Mouse (Mus musculus) hindbrain, embryonic 16.5 days (tissue): ENCODE data around the gene Gm26558. TPM values are rescaled to one million over a fixed set of nuclear protein-coding genes. Genes with fewer than 3 reads are reported as not detected.

Experiments
- ATAC-seq: fragments of 200-750 bp; cut with Nextera tagmentation; 2 replicates; pipeline ENCODE4 v1.8.0; 2017; ENCODE audit warnings: moderate TSS enrichment, moderate library complexity
- H3K27ac ChIP-seq: fragments of 300-500 bp; sonication (generic); 2 replicates; pipeline ENCODE4 v1.5.1; 2014; ENCODE audit warnings: low read depth, mild to moderate bottlenecking, control low read depth, low read length, moderate library complexity
- H3K27me3 ChIP-seq: fragments of 300-500 bp; sonication (generic); replicated peaks from 2 replicates; pipeline ENCODE4 v1.6.1; 2014; ENCODE audit warnings: low read length; ENCODE audit not compliant: control insufficient read depth, insufficient read depth
- H3K36me3 ChIP-seq: fragments of 300-500 bp; sonication (generic); 2 replicates; pipeline ENCODE4 v1.6.1; 2014; ENCODE audit warnings: mild to moderate bottlenecking, low read length, moderate library complexity, mixed read lengths; ENCODE audit not compliant: control insufficient read depth, insufficient read depth
- H3K4me1 ChIP-seq: fragments of 300-500 bp; sonication (generic); 2 replicates; pipeline ENCODE4 v1.6.1; 2014; ENCODE audit warnings: low read depth, low read length; ENCODE audit not compliant: control insufficient read depth, insufficient read depth
- H3K4me2 ChIP-seq: fragments of 300-500 bp; sonication (generic); 2 replicates; pipeline ENCODE4 v1.6.1; 2014; ENCODE audit warnings: mild to moderate bottlenecking, low read length, control low read depth, moderate library complexity
- H3K4me3 ChIP-seq: fragments of 300-500 bp; sonication (generic); 2 replicates; pipeline ENCODE4 v1.5.1; 2014; ENCODE audit warnings: mild to moderate bottlenecking, low read length, control low read depth, moderate library complexity
- H3K9ac ChIP-seq: fragments of 300-500 bp; sonication (generic); 2 replicates; pipeline ENCODE4 v1.6.1; 2014; ENCODE audit warnings: low read depth, mild to moderate bottlenecking, control low read depth, low read length, moderate library complexity
- H3K9me3 ChIP-seq: fragments of 300-500 bp; sonication (generic); 2 replicates; pipeline ENCODE4 v1.6.1; 2014; ENCODE audit warnings: mild to moderate bottlenecking, low read length, moderate library complexity; ENCODE audit not compliant: control insufficient read depth
- WGBS: fragments of 180-500 bp; shearing (Covaris S2); extraction: QIAGEN DNeasy Blood & Tissue Kit; methylation state at CpG from one replicate; pipeline ENCODE4 v1.1.7; 2014; 5-methylcytosine and 5-hydroxymethylcytosine counted together
- polyA plus RNA-seq: library from polyadenylated mRNA; unstranded; fragments of >200 nt; fragmentation: Nextera tagmentation; extraction: Ambion mirVana; gene quantifications from 2 replicates; pipeline ENCODE4 v1.2.1, GENCODE M21; 2015

Gene Gm26558
- polyA plus RNA-seq, 1 experiment from 2014 or later = 3.3 TPM

DNA sequence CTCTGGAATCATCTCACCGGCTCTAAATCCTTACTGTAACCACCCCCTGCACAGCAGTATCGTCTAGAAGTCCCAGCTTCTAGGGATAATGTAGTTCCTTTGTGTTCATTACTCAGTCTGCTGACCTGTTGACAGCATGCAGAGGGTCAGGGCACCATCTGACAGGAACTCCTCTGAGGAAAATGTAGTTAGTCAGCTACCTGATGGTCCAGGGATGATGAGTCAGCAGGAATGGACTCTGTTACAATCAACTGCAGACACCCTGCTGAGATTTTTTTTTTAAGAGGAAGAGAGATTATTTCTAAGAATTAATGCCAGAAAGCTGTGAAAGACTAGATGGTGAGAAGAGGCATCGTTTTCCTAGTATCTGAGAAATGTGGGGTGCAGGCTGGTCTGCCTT is 45.3 kb downstream of the Gm26558 start:
- no peak overlapping the region for H3K27ac ChIP-seq
- no peaks in the 10 kb centered on the region for H3K36me3 ChIP-seq
- no peak for ATAC-seq
- H3K9ac ChIP-seq = no peak overlapping the region
- no peak overlapping the region for H3K4me2 ChIP-seq
- H3K4me3 ChIP-seq = no peak overlapping the region
- no peaks in the 10 kb centered on the region for H3K4me1 ChIP-seq
- H3K9me3 ChIP-seq = no peaks in the 10 kb centered on the region
- 64% methylated on average over 3 of the region's 3 CpGs for WGBS
- no peaks in the 10 kb centered on the region for H3K27me3 ChIP-seq

DNA sequence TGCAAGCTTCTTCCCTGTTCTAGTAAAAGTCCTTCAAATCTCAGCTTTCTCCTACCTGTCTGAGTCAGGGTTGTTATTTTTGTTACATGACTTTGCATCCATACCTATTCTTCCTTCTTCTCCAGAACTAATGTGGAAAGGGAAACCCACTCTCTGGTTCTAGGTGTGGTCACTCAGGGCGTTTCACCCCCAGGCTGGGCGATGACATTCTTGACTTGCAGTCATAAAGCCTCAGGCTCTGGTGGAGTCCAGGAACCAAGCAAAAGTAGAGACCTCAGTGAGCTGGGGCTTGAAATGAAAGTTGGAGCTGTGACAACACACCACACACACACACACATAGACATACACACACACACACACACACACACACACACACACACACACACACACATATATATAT is 45.8 kb downstream of the Gm26558 start:
- 79% methylated on average over 2 of the region's 2 CpGs for WGBS
- H3K27me3 ChIP-seq = no peaks in the 10 kb centered on the region
- H3K27ac ChIP-seq = no peak overlapping the region
- no peak overlapping the region for H3K4me3 ChIP-seq
- no peaks in the 10 kb centered on the region for H3K36me3 ChIP-seq
- no peak overlapping the region for H3K9ac ChIP-seq
- H3K4me2 ChIP-seq = no peak overlapping the region
- H3K9me3 ChIP-seq = no peaks in the 10 kb centered on the region
- ATAC-seq = no peak
- H3K4me1 ChIP-seq = no peaks in the 10 kb centered on the region

DNA sequence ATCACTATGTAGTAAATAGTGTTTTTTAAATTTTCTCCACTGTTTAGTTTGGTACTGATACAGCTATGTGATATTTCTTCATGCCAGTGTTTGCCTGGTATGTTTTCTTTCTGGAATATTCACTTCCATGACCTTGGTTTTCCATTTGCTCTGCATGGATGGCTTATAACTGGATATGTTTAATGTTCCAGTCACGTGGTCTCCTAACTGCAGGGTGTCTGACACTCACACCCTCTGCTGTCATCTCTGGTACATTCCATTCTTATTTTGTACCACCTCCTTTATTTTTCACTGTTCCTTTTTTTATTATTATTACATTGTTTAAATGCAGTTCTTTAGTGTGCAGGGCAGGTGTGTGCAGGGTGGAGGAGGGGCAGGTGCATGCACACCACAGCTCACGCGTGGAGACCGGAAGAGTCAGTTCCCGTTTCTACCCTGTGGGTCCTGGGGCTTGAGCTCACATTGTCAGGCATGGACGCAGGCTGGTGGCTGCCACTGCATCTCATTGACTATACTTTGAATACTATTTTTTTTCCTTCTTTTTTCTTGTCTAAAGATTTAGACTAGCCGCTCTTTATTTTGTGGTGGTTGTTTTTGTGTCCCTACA is 47.1 kb downstream of the Gm26558 start:
- Histone ChIP-seq H3K4me1 (no peaks in the 10 kb centered on the region), H3K9me3 (no peaks in the 10 kb centered on the region), H3K36me3 (no peaks in the 10 kb centered on the region), H3K4me2 (no peak overlapping the region), H3K4me3 (no peak overlapping the region), H3K27me3 (no peaks in the 10 kb centered on the region), H3K9ac (no peak overlapping the region), H3K27ac (no peak overlapping the region)
- ATAC-seq = no peak
- WGBS = 83% methylated on average over 7 of the region's 7 CpGs

Other genes with a start within 250 kb of the Gm26558 start
- 7.1 and 9.2 TPM in 2 replicates for gene Sp5, start 187.2 kb downstream of the Gm26558 start, polyA plus RNA-seq
- gene Erich2, start 153.3 kb downstream of the Gm26558 start, polyA plus RNA-seq = 3.1 and 4.0 TPM in 2 replicates
- 125 and 131 TPM in 2 replicates for gene Gad1, start 109.0 kb downstream of the Gm26558 start, polyA plus RNA-seq
- gene Gorasp2, start 532 bp downstream of the Gm26558 start, polyA plus RNA-seq = 141 and 150 TPM in 2 replicates
- 17.7 TPM in 2 replicates for gene Tlk1, start 163.6 kb upstream of the Gm26558 start, polyA plus RNA-seq